Mouse (Mus musculus): ENCODE measurements around the gene Tube1. TPM values are rescaled to one million over a fixed set of nuclear protein-coding genes. Genes with fewer than 3 reads are reported as not detected.
A peak's percentile ranks its signal among the peaks of the same experiment; 100 is the strongest.

Gene Tube1
- total RNA-seq (2021): 1 to 10 TPM in 1 of 2 experiments, under 1 TPM in 1; 0.59 to 1.4 TPM
- long read RNA-seq, experiment 1: 0 reads
- long read RNA-seq, experiment 2: 0 reads

- peak; percentile 90 for DNase-seq
Observed at GRCm38 (mm10) chr10:39133462-39134310, at the start of gene Tube1, which contains the start of gene Fam229b. Gene Tube1 (plus strand): TSS chr10:39133976. Gene Fam229b (minus strand): TSS chr10:39133914.

- DNase-seq: no peak
Observed at GRCm38 (mm10) chr10:39096981-39097380, 36.8 kb upstream of the Tube1 start.

- DNase-seq: no peak
Observed at GRCm38 (mm10) chr10:39098746-39099145, 35.0 kb upstream of the Tube1 start.

GRCm38 (mm10) chr10:39104803-39105449, 28.9 kb upstream of the Tube1 start:
- DNase-seq: no peak

GRCm38 (mm10) chr10:39106413-39106812, 27.4 kb upstream of the Tube1 start:
- no peak for DNase-seq

- DNase-seq: no peak
Observed at GRCm38 (mm10) chr10:39106935-39107334, 26.8 kb upstream of the Tube1 start.

- DNase-seq: no peak
Observed at GRCm38 (mm10) chr10:39108837-39109488, 24.8 kb upstream of the Tube1 start.

- no peak for DNase-seq
Observed at GRCm38 (mm10) chr10:39109489-39109874, 24.3 kb upstream of the Tube1 start.

GRCm38 (mm10) chr10:39121412-39121811, 12.4 kb upstream of the Tube1 start:
- DNase-seq: no peak

GRCm38 (mm10) chr10:39137766-39138165, 4.0 kb downstream of the Tube1 start:
- no peak for DNase-seq

GRCm38 (mm10) chr10:39138761-39139160, 5.0 kb downstream of the Tube1 start:
- DNase-seq: no peak

GRCm38 (mm10) chr10:39140843-39141242, 7.1 kb downstream of the Tube1 start:
- DNase-seq: no peak

GRCm38 (mm10) chr10:39141401-39141800, 7.6 kb downstream of the Tube1 start:
- no peak for DNase-seq

- no peak for DNase-seq
Observed at GRCm38 (mm10) chr10:39142216-39142615, 8.4 kb downstream of the Tube1 start.

GRCm38 (mm10) chr10:39156719-39157118, 22.9 kb downstream of the Tube1 start:
- no peak for DNase-seq

- DNase-seq: no peak
Observed at GRCm38 (mm10) chr10:39157321-39157720, 23.5 kb downstream of the Tube1 start.

- no peak for DNase-seq
Observed at GRCm38 (mm10) chr10:39158306-39158705, 24.5 kb downstream of the Tube1 start.

- no peak for DNase-seq
Observed at GRCm38 (mm10) chr10:39161406-39161805, 27.6 kb downstream of the Tube1 start.

GRCm38 (mm10) chr10:39162666-39163484, 29.1 kb downstream of the Tube1 start:
- no peak for DNase-seq

- no peak for DNase-seq
Observed at GRCm38 (mm10) chr10:39163694-39164093, 29.9 kb downstream of the Tube1 start, which contains the start of gene Ccn6. Gene Ccn6 (minus strand): TSS chr10:39163794.

- DNase-seq: peak; percentile 22
Observed at GRCm38 (mm10) chr10:39165632-39166115, 31.9 kb downstream of the Tube1 start.

GRCm38 (mm10) chr10:39167611-39168010, 33.8 kb downstream of the Tube1 start:
- no peak for DNase-seq

All from gastrocnemius, postnatal 25 days (tissue).